1 mouse cellular context compared by ENCODE assay signal in genomic region chr12:102698089-102698684, GRCm38 (mm10).
TF ChIP-seq lines count a peak whose summit lies in the region.

No protein-coding gene starts in this region.

TF ChIP-seq in CH12.LX, 34 proteins besides CTCF, POLR2A, EP300 and RAD21 (continued from another document):
- TF ChIP-seq RCOR1 (conservative IDR thresholded peaks at IDR 0.05; ENCODE audit: low read depth, low read length) (no peak), KAT2A (IDR thresholded peaks at IDR 0.05; ENCODE audit: insufficient replicate concordance, low read length) (no peak), NRF1 (IDR thresholded peaks at IDR 0.05; ENCODE audit: low read depth, low read length) (no peak), HCFC1 (IDR thresholded peaks at IDR 0.05; ENCODE audit: low read depth, low read length) (peak; percentile 26; the same call in 1 of the 2 replicates)
